Comparison of ENCODE assay signal across 21 mouse cellular contexts in the genomic region with DNA sequence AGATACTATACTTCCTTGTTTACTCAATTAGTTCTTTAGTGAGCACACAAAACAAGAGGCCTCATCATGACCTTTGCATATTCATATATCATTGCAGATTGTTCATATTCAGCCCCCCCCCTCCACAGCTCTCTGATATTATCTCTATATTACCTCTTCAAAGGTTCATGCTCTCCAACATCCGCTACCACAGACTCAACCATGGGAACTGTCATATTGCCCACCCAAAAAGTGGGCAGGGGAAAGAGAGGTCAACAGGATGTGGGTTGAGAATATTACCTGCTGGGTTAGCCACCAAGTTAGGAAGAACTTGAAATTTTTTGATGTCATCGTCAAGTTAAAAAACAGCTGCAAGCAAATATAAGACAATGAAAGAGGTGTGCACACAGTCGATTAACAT. TPM values are rescaled to one million over a fixed set of nuclear protein-coding genes. Genes with fewer than 3 reads are reported as not detected.
DNase-seq lines count a peak whose midpoint lies in the region; ATAC-seq lines count a peak whose summit lies in the region.
"Had no signal": no experiment of that assay in that cellular context is flagged by ENCODE, and none has a peak within 500 bp of the region (broad histone marks: within the 10 kb centered on the region; RNA-seq: fewer than 3 reads in every experiment).

No protein-coding gene starts in this region.

- ATAC-seq in CD4-positive, CD25-positive, alpha-beta regulatory T cell, adult 4 months: peak; percentile 83
- peak; percentile 86 for ATAC-seq in activated CD4-positive, CD25-positive, alpha-beta regulatory T cell, adult 4 months
- peak; percentile 37; the same call in 1 of the 2 replicates for ATAC-seq in megakaryocyte, adult 5-6 weeks (ENCODE audit: poor library complexity, severe bottlenecking)

- peak; percentile 80 for DNase-seq in CD4-positive helper T cell, adult 2 months (ENCODE audit: low read depth, low spot score)
- DNase-seq in induced T-regulatory cell, adult 2 months (ENCODE audit: low read depth): peak; percentile 89
- DNase-seq in natural killer cell, adult 2 months (ENCODE audit: low spot score in 2 of 2): peak; percentile 26 to 28
- peak; percentile 44 for DNase-seq in thymus, postnatal 0 days (ENCODE audit: low spot score)

RNA-seq across cellular contexts. Expression of gene Art2b, which starts 29.9 kb away (rescaled TPM):
- 100 to 1,000 TPM; 144 to 219 TPM for polyA plus RNA-seq in CD4-positive, CD25-positive, alpha-beta regulatory T cell, adult 4 months (2017; shearing (Covaris generic))
- polyA plus RNA-seq in activated CD4-positive, CD25-positive, alpha-beta regulatory T cell, adult 4 months (2017; shearing (Covaris generic)): 100 to 1,000 TPM in 1 of 2 experiments, 10 to 100 TPM in 1; 54.4 to 136 TPM
- total RNA-seq in megakaryocyte, adult 5-6 weeks (2015): 0.21 and 0.36 TPM in 2 replicates
- total RNA-seq in megakaryocyte, adult 5-6 weeks (2017): 0.07 and 0.81 TPM in 2 replicates
- polyA plus RNA-seq in thymus, postnatal 0 days (2015; fragmentation: Nextera tagmentation; extraction: Ambion mirVana): 0.22 and 0.30 TPM in 2 replicates
- total RNA-seq: adrenal gland, adult 2 months; adrenal gland, postnatal 25 days; common myeloid progenitor, adult 5-6 weeks; ES-E14; MEL had no signal
- polyA plus RNA-seq: adrenal gland, adult 2 months; brain, embryonic 14.5 days; embryonic facial prominence, embryonic 11.5 days; embryonic facial prominence, embryonic 13.5 days; embryonic facial prominence, embryonic 15.5 days; erythroblast, embryonic 14.5 days; forebrain, embryonic 10.5 days; forebrain, embryonic 12.5 days; forebrain, embryonic 14.5 days; forebrain, embryonic 16.5 days had no signal

Comparison
In these comparisons a context has a peak if more than half of its experiments do, and no peak if none do; other contexts are left out.
1. Peak in every context shown above with its lines: DNase-seq and ATAC-seq.
2. DNase-seq: peak in every context shown above with its lines; median percentile 89 in induced T-regulatory cell, adult 2 months; 80 in CD4-positive helper T cell, adult 2 months; 44 in thymus, postnatal 0 days; 27 in natural killer cell, adult 2 months.
3. RNA of gene Art2b, which starts 29.9 kb away (polyA plus RNA-seq): 144 to 219 TPM in CD4-positive, CD25-positive, alpha-beta regulatory T cell, adult 4 months and 54.4 to 136 TPM in activated CD4-positive, CD25-positive, alpha-beta regulatory T cell, adult 4 months; 0.22 to 0.30 TPM in thymus, postnatal 0 days; every median in the first group is over 10 times any median in the second.